Mouse (Mus musculus): Measurements from ENCODE around the gene Hbs1l.

DNA sequence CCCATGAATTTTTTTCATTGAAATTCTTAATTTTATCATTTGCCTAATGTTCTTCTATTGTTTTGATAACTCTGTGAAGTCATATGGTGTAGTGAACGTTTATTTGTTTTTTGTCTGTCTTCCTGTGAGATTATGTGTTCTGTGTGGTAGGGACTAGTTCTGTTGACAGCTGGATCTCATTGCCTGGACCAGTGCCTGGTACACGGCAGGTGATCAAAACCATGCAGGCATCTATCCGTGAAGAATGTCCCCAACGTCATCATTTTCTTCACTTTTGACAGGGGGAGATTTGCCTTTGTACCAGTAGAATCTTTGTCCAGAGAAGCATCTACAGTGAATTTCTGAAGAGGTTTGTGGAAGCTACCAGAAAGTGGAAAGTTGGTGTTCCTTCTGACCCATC lies 95.5 kb downstream of the Hbs1l start:
- TF ChIP-seq POLR2A (IDR thresholded peaks at IDR 0.05; ENCODE audit: insufficient read depth, low read depth, low read length): no peak
- TF ChIP-seq CTCF (IDR thresholded peaks at IDR 0.05; ENCODE audit: insufficient read depth, low read depth, low read length): no peak
